Mouse (Mus musculus): ENCODE measurements at regions not wholly inside any gene's neighbourhood (a gene's known extent, or its start where the extent isn't known, plus 50 kb on each side); places are given as distances from the start of the nearest gene placed in this dataset.

- DNase-seq (ENCODE audit: low read depth in 1 of 2, low spot score in 2 of 2), result no peak
- no peak for TF ChIP-seq CTCF (IDR thresholded peaks at IDR 0.05; ENCODE audit: extremely low read depth, insufficient read depth, insufficient read length, insufficient replicate concordance)
- no peak for TF ChIP-seq POLR2A (IDR thresholded peaks at IDR 0.05; ENCODE audit: low read depth, low read length)
- Histone ChIP-seq H3K4me1 (ENCODE audit: control insufficient read depth, insufficient read depth, insufficient read length) (no peaks in the 10 kb centered on the region), H3K27me3 (ENCODE audit: control insufficient read depth, insufficient read depth, low read length) (no peaks in the 10 kb centered on the region), H3K36me3 (ENCODE audit: control insufficient read depth, insufficient read depth, low read length) (no peaks in the 10 kb centered on the region), H3K4me3 (ENCODE audit: extremely low read depth, insufficient read depth, insufficient read length) (no peak overlapping the region), H3K27ac (ENCODE audit: insufficient read depth, low read length) (no peak overlapping the region)
- 76% methylated on average over 9 of the region's 9 CpGs for WGBS
Measured at GRCm38 (mm10) chr3:35066824-35067223, 416.6 kb downstream of the Sox2 start.

GRCm38 (mm10) chr3:35068586-35068985 is 418.4 kb downstream of the Sox2 start:
- H3K36me3 ChIP-seq (ENCODE audit: control insufficient read depth, insufficient read depth, low read length), result no peaks in the 10 kb centered on the region
- no peaks in the 10 kb centered on the region for H3K4me1 ChIP-seq (ENCODE audit: control insufficient read depth, insufficient read depth, insufficient read length)
- no peak overlapping the region for H3K4me3 ChIP-seq (ENCODE audit: extremely low read depth, insufficient read depth, insufficient read length)
- no peaks in the 10 kb centered on the region for H3K27me3 ChIP-seq (ENCODE audit: control insufficient read depth, insufficient read depth, low read length)
- TF ChIP-seq CTCF (IDR thresholded peaks at IDR 0.05; ENCODE audit: extremely low read depth, insufficient read depth, insufficient read length, insufficient replicate concordance) (no peak), POLR2A (IDR thresholded peaks at IDR 0.05; ENCODE audit: low read depth, low read length) (no peak)
- WGBS, result 87% methylated on average over 8 of the region's 8 CpGs
- DNase-seq (ENCODE audit: low read depth in 1 of 2, low spot score in 2 of 2), result no peak
- no peak overlapping the region for H3K27ac ChIP-seq (ENCODE audit: insufficient read depth, low read length)

GRCm38 (mm10) chr3:35071046-35071445 is 420.8 kb downstream of the Sox2 start:
- Histone ChIP-seq H3K27me3 (ENCODE audit: control insufficient read depth, insufficient read depth, low read length) (no peaks in the 10 kb centered on the region), H3K27ac (ENCODE audit: insufficient read depth, low read length) (no peak overlapping the region), H3K36me3 (ENCODE audit: control insufficient read depth, insufficient read depth, low read length) (no peaks in the 10 kb centered on the region), H3K4me3 (ENCODE audit: extremely low read depth, insufficient read depth, insufficient read length) (no peak overlapping the region), H3K4me1 (ENCODE audit: control insufficient read depth, insufficient read depth, insufficient read length) (no peaks in the 10 kb centered on the region)
- DNase-seq (ENCODE audit: low read depth in 1 of 2, low spot score in 2 of 2), result no peak
- no peak for TF ChIP-seq CTCF (IDR thresholded peaks at IDR 0.05; ENCODE audit: extremely low read depth, insufficient read depth, insufficient read length, insufficient replicate concordance)
- TF ChIP-seq POLR2A (IDR thresholded peaks at IDR 0.05; ENCODE audit: low read depth, low read length), result no peak
- WGBS, result 60% methylated on average over 2 of the region's 2 CpGs

GRCm38 (mm10) chr3:35079887-35080286 is 429.7 kb downstream of the Sox2 start:
- no peak for TF ChIP-seq CTCF (IDR thresholded peaks at IDR 0.05; ENCODE audit: extremely low read depth, insufficient read depth, insufficient read length, insufficient replicate concordance)
- no peak for TF ChIP-seq POLR2A (IDR thresholded peaks at IDR 0.05; ENCODE audit: low read depth, low read length)

GRCm38 (mm10) chr3:35084091-35084867 is 434.1 kb downstream of the Sox2 start:
- Histone ChIP-seq H3K4me1 (ENCODE audit: control insufficient read depth, insufficient read depth, insufficient read length) (no peaks in the 10 kb centered on the region), H3K27ac (ENCODE audit: insufficient read depth, low read length) (no peak overlapping the region), H3K36me3 (ENCODE audit: control insufficient read depth, insufficient read depth, low read length) (no peaks in the 10 kb centered on the region), H3K27me3 (ENCODE audit: control insufficient read depth, insufficient read depth, low read length) (no peaks in the 10 kb centered on the region), H3K4me3 (ENCODE audit: extremely low read depth, insufficient read depth, insufficient read length) (no peak overlapping the region)
- 87% methylated on average over 11 of the region's 11 CpGs for WGBS
- DNase-seq (ENCODE audit: low read depth in 1 of 2, low spot score in 2 of 2), result no peak
- TF ChIP-seq POLR2A (IDR thresholded peaks at IDR 0.05; ENCODE audit: low read depth, low read length), result no peak
- no peak for TF ChIP-seq CTCF (IDR thresholded peaks at IDR 0.05; ENCODE audit: extremely low read depth, insufficient read depth, insufficient read length, insufficient replicate concordance)

More at GRCm38 (mm10) chr3:35079887-35080286, 429.7 kb downstream of the Sox2 start:
- 71% methylated on average over 5 of the region's 5 CpGs for WGBS
- no peaks in the 10 kb centered on the region for H3K27me3 ChIP-seq (ENCODE audit: control insufficient read depth, insufficient read depth, low read length)
- no peaks in the 10 kb centered on the region for H3K36me3 ChIP-seq (ENCODE audit: control insufficient read depth, insufficient read depth, low read length)
- DNase-seq (ENCODE audit: low read depth in 1 of 2, low spot score in 2 of 2), result no peak
- no peak overlapping the region for H3K27ac ChIP-seq (ENCODE audit: insufficient read depth, low read length)
- H3K4me3 ChIP-seq (ENCODE audit: extremely low read depth, insufficient read depth, insufficient read length), result no peak overlapping the region
- no peaks in the 10 kb centered on the region for H3K4me1 ChIP-seq (ENCODE audit: control insufficient read depth, insufficient read depth, insufficient read length)

GRCm38 (mm10) chr3:35088241-35089080 is 438.3 kb downstream of the Sox2 start:
- Histone ChIP-seq H3K27me3 (ENCODE audit: control insufficient read depth, insufficient read depth, low read length) (no peaks in the 10 kb centered on the region), H3K27ac (ENCODE audit: insufficient read depth, low read length) (no peak overlapping the region), H3K36me3 (ENCODE audit: control insufficient read depth, insufficient read depth, low read length) (no peaks in the 10 kb centered on the region), H3K4me1 (ENCODE audit: control insufficient read depth, insufficient read depth, insufficient read length) (no peaks in the 10 kb centered on the region), H3K4me3 (ENCODE audit: extremely low read depth, insufficient read depth, insufficient read length) (no peak overlapping the region)
- DNase-seq (ENCODE audit: low read depth in 1 of 2, low spot score in 2 of 2), result no peak
- WGBS, result 88% methylated on average over 19 of the region's 19 CpGs
- TF ChIP-seq CTCF (IDR thresholded peaks at IDR 0.05; ENCODE audit: extremely low read depth, insufficient read depth, insufficient read length, insufficient replicate concordance), result no peak
- TF ChIP-seq POLR2A (IDR thresholded peaks at IDR 0.05; ENCODE audit: low read depth, low read length), result no peak

Data from spleen, adult 2 months (tissue).